Mouse (Mus musculus): ENCODE measurements around the gene Atg9a.

- TF ChIP-seq CTCF (IDR thresholded peaks at IDR 0.05; ENCODE audit: low read depth) (no peak), EP300 (IDR thresholded peaks at IDR 0.05; ENCODE audit: low read depth) (no peak)
Measured at GRCm38 (mm10) chr1:75231224-75231623, 39.2 kb upstream of the Atg9a start.

Measured in liver, embryonic 14.5 days (tissue).